Mouse (Mus musculus) left cerebral cortex, postnatal 14 days (tissue): ENCODE results near the gene Cd160. TPM values are rescaled to one million over a fixed set of nuclear protein-coding genes. Genes with fewer than 3 reads are reported as not detected.
A peak's percentile ranks its signal among the peaks of the same experiment; 100 is the strongest.

Experiments
- DNase-seq, 2 experiments: peaks; one replicate each; pipeline ENCODE4 v3.0.0; 2021 to 2022; ENCODE audit warnings: low spot score in 2 of 2, mixed read lengths in 1 of 2
- intact Hi-C: fragments of 180-260 bp; cut with DNase I; formaldehyde crosslinking; loops from one replicate; pipeline ENCODE4 v1.15.1; 2025
- total RNA-seq, 2 experiments: library from RNA; stranded (reverse); gene quantifications; 2 replicates each; pipeline ENCODE4 v1.2.3; 2021

The Cd160 gene
- total RNA-seq, 2 experiments from 2014 or later: not detected

DNA sequence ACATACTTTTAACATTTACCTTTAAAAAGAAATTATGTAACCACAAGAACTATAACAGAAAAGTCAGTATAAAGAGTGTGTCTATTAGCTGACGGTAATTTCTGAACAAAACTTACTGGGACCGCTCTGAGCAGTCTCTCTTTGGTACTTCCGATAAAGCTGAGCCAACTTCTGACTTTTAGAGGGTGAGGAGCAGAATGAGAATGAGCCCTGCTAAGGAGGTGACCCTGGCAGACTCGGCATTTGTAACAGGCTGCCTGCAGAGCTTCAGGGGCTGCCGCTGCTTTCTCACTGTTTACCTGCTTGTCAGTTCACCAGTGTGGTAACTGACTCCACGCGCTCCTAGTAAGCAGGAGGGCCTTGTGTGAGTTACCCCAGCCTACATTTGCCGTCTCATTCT is 46.9 kb downstream of the Cd160 start:
- DNase-seq: no peak
- intact Hi-C loops: no loop called here

DNA sequence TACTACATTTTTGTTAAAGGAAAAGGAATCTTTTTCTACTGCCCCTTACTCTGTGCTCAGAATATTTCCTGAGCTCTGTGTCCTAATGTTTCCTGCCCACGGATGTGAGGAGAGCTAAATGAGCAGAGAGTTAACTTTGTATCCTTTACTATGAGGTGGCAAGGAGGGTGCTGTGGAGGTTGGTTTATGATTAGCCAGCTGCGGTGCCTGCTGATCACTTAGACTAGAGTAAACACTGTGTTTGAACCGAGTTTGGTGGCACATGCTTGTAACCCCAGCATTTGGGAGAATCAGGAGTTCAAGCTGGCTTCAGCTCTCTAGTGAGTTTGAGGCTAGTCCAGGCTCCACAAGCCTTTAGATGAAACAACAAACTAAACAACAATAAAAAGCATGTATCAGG is 52.0 kb downstream of the Cd160 start:
- intact Hi-C loops: no loop called here
- no peak for DNase-seq

DNA sequence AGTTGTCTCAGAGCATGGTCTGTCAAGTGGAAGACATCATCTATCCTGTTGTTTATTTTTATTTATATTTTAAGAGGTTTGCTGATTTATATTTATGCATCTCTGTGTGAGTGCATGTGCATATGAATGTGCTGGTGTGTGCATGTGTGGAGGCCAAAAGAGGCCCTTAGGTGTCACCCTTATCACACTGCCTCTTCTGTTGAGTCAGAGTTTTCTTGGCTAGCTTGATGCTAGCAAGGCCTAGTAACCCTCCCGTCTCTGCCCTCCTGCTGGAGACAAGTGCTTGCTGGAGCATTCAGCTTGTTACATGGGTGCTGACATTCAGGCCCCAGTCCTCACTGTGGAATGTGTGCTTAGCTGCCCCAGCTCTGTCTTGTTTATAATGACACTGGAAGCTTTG is 56.2 kb downstream of the Cd160 start:
- intact Hi-C loops: no loop called here
- no peak for DNase-seq

DNA sequence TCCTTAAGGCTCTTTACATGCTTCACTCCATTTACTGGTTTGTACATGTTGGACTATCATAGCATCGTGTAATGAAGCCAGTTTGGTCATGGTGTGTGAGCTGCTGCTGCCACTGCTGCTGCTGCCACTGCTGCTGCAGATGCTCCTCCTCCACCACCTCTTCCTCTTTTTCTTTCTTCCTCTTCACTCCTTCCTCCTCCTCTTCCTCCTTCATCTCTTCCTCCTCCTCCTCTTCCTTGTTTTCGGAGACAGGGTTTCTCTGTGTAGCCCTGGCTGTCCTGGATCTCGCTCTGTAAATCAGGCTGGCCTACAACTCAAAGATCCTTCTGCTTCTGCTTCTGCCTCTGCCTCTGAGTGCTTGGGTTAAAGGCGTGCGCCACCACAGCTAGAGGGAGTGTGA is 59.2 kb downstream of the Cd160 start:
- intact Hi-C loops: no loop called here
- DNase-seq: no peak

DNA sequence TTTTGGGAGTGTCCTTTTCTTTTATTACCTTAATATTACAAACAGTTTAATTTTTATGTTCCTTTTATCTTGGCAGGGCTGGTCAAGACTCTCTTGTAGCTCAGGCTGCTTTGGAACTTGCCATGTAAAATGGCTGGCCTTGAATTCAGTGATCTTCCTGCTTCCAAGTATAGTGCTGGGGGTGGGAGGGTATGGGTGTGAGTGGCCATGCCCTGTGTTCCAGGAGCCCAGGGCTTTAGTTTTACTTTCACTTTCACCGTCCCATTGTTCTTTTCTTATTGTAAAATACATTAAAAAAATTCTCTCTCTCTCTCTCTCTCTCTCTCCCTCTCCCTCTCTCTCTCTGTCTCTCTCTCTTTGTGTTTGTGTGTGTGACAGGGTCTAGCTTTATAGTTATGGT is 64.6 kb downstream of the Cd160 start:
- no peak for DNase-seq
- intact Hi-C loops: no loop called here

DNA sequence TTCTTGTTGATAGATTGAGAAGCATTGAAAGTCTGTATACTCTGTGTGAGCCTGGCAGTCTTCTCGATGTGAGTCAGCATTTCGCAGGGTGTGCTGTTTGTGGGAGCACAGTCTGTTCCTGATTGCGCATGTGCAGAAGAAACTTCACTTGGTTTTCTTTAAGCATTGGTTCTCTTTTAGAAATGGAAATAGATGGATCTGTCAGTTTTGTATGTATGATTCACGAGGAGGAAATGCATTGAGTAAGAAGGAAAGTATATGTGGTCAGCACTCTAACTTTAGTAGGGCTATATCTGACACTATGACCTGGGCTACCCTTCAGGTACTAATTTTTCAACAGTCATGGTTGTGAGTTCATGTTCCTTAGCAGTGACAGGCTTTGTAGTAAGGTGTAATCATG is 69.5 kb downstream of the Cd160 start:
- intact Hi-C loops: no loop called here
- DNase-seq: peak; percentile 30 to 38

DNA sequence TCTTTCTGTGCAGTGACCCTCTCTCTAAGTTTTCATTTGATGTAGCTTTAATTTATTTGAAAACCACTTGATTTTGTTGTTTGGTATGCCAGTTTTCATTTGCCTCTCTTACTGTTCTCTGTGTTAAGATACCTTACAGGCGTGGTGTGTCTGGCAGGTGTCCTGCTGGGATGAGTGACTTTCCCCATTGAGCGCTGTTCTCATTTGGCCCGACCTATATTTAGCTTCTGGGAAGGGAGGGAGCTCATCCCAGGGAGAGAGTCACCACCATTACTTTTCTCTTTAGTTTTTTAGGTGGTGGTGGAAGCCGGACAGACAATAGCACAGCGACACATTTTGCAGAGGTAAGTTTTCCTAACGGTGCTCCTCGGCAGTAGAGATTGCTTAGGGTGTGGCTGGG is 71.5 kb downstream of the Cd160 start:
- intact Hi-C loops: no loop called here
- DNase-seq: no peak

DNA sequence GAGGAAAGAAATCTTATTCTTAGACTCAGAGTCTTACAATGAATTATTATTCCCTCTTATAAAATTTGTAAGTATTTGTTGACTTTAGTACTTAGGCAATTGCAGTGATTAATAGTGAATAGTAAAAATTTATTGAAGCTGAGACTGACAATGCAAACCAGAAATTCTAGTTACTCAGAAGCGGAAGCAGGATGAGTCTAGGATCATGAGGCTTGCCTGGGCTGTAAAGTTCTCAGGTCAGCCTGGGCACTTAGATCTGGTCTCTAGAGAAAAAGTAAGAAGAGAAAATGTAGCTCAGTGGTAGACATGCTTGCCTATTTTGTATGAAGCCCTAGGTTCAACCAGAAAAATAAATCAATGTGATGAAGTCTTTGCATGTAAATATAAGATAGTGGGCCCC is 73.2 kb downstream of the Cd160 start:
- intact Hi-C loops: no loop called here
- no peak for DNase-seq

Other genes starting within 250 kb of the Cd160 start
- 10 to 100 TPM; 26.6 to 29.7 TPM for gene Polr3gl, start 235.2 kb downstream of the Cd160 start, total RNA-seq
- gene Ankrd34a, start 232.7 kb downstream of the Cd160 start, total RNA-seq: 10 to 100 TPM; 69.9 to 72.6 TPM
- gene Lix1l, start 228.2 kb downstream of the Cd160 start, total RNA-seq: 10 to 100 TPM; 22.1 to 24.8 TPM
- gene Rbm8a, start 199.4 kb downstream of the Cd160 start, total RNA-seq: 10 to 100 TPM; 40.1 to 41.5 TPM
- 10 to 100 TPM; 49.2 to 49.7 TPM for gene Pex11b, start 194.0 kb downstream of the Cd160 start, total RNA-seq
- gene Gm42957, start 193.9 kb downstream of the Cd160 start, total RNA-seq: under 1 TPM; 0.40 to 0.44 TPM
- gene Itga10, start 183.8 kb downstream of the Cd160 start, total RNA-seq: 1 to 10 TPM; 1.5 to 2.5 TPM
- 1 to 10 TPM; 4.6 to 7.6 TPM for gene Ankrd35, start 159.2 kb downstream of the Cd160 start, total RNA-seq
- gene Pias3, start 133.0 kb downstream of the Cd160 start, total RNA-seq: 10 to 100 TPM; 17.6 to 22.7 TPM
- 1 to 10 TPM; 5.7 to 6.6 TPM for gene Nudt17, start 120.8 kb downstream of the Cd160 start, total RNA-seq
- gene Polr3c, start 101.7 kb downstream of the Cd160 start, total RNA-seq: 10 to 100 TPM; 25.5 to 27.7 TPM
- gene Rnf115, start 101.7 kb downstream of the Cd160 start, total RNA-seq: 10 to 100 TPM; 72.8 to 76.7 TPM
- gene Pdzk1, start 67 bp downstream of the Cd160 start, total RNA-seq: not detected
- gene Gja5, start 75.3 kb upstream of the Cd160 start, total RNA-seq: 1 to 10 TPM; 2.0 to 2.7 TPM
- 10 to 100 TPM; 46.1 to 46.3 TPM for gene Gpr89, start 76.0 kb upstream of the Cd160 start, total RNA-seq
- not detected for gene Gja8, start 96.7 kb upstream of the Cd160 start, total RNA-seq